Comparison of ENCODE assay signal across 8 mouse cellular contexts in the genomic region with DNA sequence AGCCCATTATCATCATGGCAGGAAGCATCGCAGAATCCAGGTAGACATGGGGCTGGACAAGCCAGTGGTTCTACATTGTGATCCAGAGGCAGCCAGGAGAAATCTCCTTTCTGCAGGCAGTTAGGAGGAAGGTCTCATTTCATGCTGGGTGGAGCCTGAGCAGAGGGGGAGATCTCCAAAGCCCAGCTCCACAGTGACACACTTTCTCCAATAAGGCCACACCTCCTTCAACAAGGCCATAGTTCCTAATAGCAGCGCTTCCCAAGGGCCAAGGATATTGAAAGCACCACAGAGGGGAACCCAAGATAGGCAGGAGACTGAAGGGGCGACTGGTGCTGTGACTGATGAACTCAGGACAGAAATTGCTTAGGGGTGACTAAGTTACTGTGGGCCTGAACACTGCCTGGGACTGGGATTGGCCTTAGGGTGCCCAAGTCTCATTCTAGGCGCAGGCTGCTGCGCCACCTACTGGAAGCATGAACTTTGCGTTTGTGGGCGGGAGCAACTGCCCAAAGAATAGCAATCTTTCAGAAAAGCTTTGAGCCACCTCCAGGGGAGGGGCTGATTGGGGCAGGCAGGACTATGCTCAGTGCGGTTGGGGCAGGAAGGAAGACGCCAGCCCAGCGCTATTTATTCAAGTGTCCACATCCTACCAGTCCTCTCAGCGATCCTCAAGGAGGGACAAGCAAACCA. TPM values are rescaled to one million over a fixed set of nuclear protein-coding genes. Genes with fewer than 3 reads are reported as not detected.
DNase-seq lines count a peak whose midpoint lies in the region; ATAC-seq and TF ChIP-seq lines count a peak whose summit lies in the region.
"Not testable (repeated sequence)": the region's sequence is repeated elsewhere in the genome, so short reads cannot be mapped to it uniquely, and the experiment has no call there.

No protein-coding gene starts in this region.

- ATAC-seq in liver, embryonic 14.5 days (ENCODE audit: insufficient read depth), result not testable (repeated sequence)

- 0% methylated on average over 8 of the region's 11 CpGs for WGBS in liver, embryonic 14.5 days (ENCODE audit: insufficient replicate concordance)

- peak; percentile 76 for DNase-seq in 3T3-L1 (ENCODE audit: low read depth, low spot score)
- DNase-seq in brain, adult 2 months (ENCODE audit: low read depth, low spot score), result peak; percentile 37
- DNase-seq in frontal cortex, postnatal 25 days (ENCODE audit: low spot score in 2 of 2), result peak; percentile 6 to 7
- DNase-seq in heart, postnatal 4 days, result peak; percentile 67
- DNase-seq in kidney, postnatal 36 days, result peak; percentile 13 to 67
- DNase-seq in liver, embryonic 14.5 days (ENCODE audit: low read depth in 3 of 3, low spot score in 3 of 3), result peak in 1 of 3 experiments; percentile 4
- peak; percentile 69 for DNase-seq in naive thymus-derived CD4-positive, alpha-beta T cell, adult 2 months (ENCODE audit: low read depth)
- DNase-seq in spleen, postnatal 36 days (ENCODE audit: low spot score in 2 of 2), result peak; percentile 35 to 37

- H3K9me3 ChIP-seq in liver, embryonic 14.5 days (ENCODE audit: control insufficient read depth, low read length), result not testable (repeated sequence)

- H3K9ac ChIP-seq in liver, embryonic 14.5 days (replicated peaks), result not testable (repeated sequence)

- not testable (repeated sequence) for H3K4me1 ChIP-seq in liver, embryonic 14.5 days (replicated peaks; ENCODE audit: control insufficient read depth in 2 of 2, insufficient read depth in 2 of 2, low read length in 1 of 2)

- TF ChIP-seq EP300 in liver, embryonic 14.5 days (IDR thresholded peaks at IDR 0.05; ENCODE audit: low read depth), result not testable (repeated sequence)

- not testable (repeated sequence) for H3K36me3 ChIP-seq in liver, embryonic 14.5 days (replicated peaks; ENCODE audit: control insufficient read depth, insufficient read depth, low read depth)

- H3K27ac ChIP-seq in liver, embryonic 14.5 days, result not testable (repeated sequence)

- not testable (repeated sequence) for H3K27me3 ChIP-seq in liver, embryonic 14.5 days (ENCODE audit: control insufficient read depth, insufficient read depth, low read length)

- TF ChIP-seq CTCF in liver, embryonic 14.5 days (IDR thresholded peaks at IDR 0.05; ENCODE audit: low read depth), result peak; percentile 69

- H3K4me2 ChIP-seq in liver, embryonic 14.5 days (ENCODE audit: low read depth), result not testable (repeated sequence)

- H3K4me3 ChIP-seq in liver, embryonic 14.5 days (ENCODE audit: insufficient read depth in 1 of 2, low read depth in 2 of 2, low read length in 2 of 2), result not testable (repeated sequence)

RNA-seq across cellular contexts. Expression of a gene that starts 42.0 kb away (rescaled TPM):
- total RNA-seq in heart, postnatal 4 days (2021), result under 1 TPM; 0.24 to 0.72 TPM
- 2.4 and 3.2 TPM in 2 replicates for polyA plus RNA-seq in liver, embryonic 14.5 days (2012; rRNA removed)
- polyA plus RNA-seq in liver, embryonic 14.5 days (2014; fragmentation: Nextera tagmentation; extraction: Ambion mirVana), result 6.0 and 7.0 TPM in 2 replicates
